Mouse (Mus musculus) ovary, postnatal 36 days (tissue): ENCODE data around the gene Pitpna.

ENCODE experiments used
- DNase-seq: peaks from one replicate; pipeline ENCODE4 v3.0.0; 2022; ENCODE audit warnings: low spot score, mixed read lengths

Pitpna gene

GRCm38 (mm10) chr11:75631561-75632225, 43.8 kb downstream of the Pitpna start:
- no peak for DNase-seq

DNA sequence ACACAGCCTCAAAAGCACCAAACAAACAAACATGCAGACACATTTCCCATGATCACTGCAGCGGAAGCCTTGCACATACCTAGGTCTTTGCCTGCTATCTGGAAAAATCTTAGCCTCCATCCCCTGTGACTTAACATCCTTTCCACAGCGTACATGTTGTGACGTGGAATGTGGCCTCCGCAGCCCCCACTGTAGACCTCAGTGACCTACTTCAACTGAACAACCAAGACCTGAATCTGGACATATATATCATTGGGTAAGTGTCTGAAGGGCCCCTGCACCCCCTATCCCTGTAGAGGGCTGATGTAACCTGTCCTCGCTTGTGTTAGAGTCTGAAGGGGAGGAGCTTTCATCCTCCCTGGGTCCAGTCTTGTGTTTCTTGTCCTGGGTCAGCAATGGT, 45.0 kb downstream of the Pitpna start:
- DNase-seq: no peak

DNA sequence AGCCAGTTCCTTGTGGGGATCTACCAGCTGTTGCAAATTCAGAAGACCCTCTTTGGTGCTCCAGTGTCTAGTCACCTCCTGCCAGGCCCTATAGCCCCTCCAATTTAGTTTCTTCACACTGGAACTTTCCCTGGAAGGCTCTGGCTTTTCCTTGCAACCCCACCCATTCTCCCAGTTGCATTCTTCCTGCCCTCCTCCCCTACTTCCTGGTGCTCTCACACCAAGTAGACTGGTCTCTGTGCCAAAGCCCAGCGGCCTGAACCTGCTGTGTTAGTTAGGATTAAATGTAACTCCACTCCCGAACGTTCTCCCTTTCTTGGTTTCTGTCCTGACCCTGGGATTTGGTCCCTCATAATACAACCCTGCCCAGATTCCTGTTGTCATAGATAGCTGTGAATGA, 46.9 kb downstream of the Pitpna start:
- no peak for DNase-seq

DNA sequence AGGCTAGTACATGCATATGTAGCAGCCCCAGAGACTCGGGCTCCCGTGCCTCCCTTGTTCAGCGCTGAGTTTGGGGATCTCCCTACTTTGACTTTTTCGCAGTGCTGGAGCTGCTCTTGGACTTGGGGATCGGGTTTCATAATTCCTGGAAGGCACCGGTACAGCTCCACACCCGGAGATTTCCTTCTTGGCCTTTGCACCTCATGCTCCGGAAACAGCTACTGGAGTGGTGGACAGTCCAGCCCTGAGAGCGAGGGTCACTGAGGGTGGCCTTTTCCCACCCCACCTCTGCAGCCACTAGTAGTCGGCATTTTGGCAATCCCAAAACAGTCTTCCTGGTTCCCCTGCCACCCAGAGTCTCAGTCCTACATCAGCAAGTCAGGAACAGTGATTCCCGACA, 47.4 kb downstream of the Pitpna start:
- DNase-seq: no peak

GRCm38 (mm10) chr11:75643323-75643722, 55.4 kb downstream of the Pitpna start:
- no peak for DNase-seq

DNA sequence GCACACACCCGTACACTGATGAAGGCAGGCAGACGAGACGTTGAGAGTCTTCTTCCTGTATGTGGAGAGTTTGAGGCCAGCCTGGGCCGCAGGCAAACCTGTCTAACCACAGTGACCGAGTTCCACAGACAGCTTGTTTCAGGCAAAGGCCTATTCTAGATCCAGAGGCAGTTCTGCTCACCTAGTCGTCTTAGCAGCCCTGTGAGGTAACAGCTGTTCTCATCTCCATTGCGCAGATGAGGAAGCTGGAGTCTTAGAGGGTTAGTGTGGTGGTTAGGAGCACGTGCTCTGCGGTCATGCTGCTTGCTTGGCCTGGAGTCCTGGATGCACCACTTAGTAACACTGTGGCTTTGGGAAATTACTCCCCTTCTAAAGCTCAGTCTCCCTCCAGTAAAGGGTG, 56.8 kb downstream of the Pitpna start:
- DNase-seq: no peak

DNA sequence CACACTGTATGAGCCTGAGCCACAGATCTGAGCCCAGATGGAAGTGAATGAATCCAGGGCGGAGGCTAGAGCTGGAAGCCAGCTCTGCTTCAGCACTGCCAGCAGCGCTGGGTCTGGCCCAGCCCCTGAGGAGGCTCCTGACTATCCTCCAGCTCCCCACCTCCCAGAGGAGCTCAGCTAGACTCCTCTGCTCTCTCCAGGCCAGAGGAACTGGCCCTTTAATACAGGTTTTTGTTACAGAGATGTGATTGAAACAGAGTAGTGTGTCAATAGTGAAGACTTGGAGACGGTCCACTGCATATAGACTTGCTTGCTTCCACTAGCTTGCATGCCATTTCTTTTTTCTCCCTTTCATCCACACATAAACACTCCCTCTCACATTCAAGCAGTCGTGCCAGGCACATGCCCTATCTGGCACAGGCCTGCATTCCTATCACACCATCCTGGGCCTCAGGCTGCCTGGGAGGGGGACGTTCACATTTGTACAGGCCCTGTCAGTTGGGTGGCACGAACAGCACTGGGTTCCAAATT, 59.8 kb downstream of the Pitpna start:
- peak; percentile 40 for DNase-seq

- DNase-seq: no peak
Observed at GRCm38 (mm10) chr11:75649155-75649561, 61.3 kb downstream of the Pitpna start.

DNA sequence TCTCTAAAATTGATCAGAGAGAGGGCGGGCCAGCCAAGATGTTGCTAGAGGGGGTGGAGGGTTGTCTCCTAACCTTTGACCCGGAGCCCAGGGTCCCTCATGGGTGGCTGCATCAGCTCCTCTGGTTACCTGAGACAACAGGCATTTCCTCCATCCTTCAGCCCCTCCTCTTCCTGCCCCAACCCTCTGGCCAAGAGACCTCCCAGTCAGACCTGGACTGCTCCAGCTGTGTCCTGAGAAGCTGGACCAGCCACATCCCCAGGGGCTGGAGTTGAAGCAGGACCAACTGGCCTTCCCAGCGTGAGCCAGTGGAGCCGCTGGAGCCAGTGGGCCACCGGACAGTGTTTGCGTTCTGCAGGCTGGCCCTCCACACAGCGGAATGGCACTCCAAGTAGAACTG, 62.4 kb downstream of the Pitpna start, which contains the start of gene Myo1c:
Myo1c (plus strand) TSS at position 194 of the 400 bp plus-strand sequence.
- peak; percentile 33 for DNase-seq

DNA sequence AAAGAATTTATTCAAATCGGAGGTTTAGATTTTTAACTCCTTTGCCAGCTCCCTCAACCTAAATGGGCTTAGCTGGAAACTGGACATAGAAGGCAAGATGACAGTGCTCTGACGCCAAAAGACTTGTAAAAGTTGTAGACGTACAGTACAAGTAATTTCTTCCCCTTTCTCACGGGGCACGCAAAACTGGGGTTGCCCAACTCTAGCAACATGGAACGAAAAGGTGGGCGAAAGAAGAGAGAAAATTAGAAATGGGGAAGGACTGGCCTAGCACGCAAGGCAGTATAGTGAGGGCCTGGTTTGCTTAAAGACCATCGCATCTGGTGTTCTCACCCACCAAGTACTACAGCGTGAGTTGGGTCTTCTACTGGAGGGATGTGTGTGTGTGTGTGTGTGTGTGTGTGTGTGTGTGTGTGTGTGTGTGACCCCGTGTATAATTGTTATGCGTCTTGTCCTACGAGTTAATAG, 63.1 kb downstream of the Pitpna start:
- DNase-seq: no peak

DNA sequence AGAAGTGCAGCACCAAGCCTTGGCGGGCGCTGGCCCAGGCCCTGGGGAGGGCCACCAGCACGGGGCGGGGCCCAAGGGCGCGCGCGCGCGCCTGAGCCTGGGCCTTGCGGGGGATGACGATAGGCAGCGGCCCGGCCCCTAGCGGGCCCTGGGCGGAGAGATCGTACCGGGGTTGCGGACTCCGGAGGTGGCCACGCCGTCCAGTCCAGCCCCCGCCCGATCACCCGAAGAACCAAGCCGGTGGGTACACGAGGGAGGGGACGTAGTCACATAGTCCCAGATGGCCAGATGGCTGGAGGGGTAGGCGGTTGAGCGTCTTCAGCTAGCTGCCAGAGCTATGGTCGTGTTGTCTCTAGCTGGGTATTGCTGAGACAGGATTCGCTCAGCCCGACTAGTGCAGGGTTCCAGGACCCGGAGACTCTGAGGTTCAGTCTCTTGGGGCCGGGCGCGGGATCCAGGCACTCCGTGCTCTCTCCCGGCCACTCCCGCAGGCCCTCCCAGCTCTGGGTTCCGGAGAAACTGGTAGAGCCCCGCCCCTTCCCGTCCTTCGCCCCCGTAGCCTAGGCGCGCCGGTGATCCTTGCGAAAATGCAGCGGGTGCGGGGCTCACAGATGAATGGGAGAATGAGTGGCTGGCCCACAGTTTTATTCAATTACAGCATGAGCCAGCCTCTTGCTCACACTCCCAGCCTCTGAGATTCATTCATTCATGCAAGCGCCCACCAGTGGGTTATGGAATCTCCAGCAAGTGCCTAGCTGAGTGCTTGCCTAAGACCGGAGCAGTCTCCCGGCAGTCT, 63.7 kb downstream of the Pitpna start:
- peak; percentile 87 for DNase-seq

- no peak for DNase-seq
Observed at GRCm38 (mm10) chr11:75652222-75652941, 64.5 kb downstream of the Pitpna start.

DNA sequence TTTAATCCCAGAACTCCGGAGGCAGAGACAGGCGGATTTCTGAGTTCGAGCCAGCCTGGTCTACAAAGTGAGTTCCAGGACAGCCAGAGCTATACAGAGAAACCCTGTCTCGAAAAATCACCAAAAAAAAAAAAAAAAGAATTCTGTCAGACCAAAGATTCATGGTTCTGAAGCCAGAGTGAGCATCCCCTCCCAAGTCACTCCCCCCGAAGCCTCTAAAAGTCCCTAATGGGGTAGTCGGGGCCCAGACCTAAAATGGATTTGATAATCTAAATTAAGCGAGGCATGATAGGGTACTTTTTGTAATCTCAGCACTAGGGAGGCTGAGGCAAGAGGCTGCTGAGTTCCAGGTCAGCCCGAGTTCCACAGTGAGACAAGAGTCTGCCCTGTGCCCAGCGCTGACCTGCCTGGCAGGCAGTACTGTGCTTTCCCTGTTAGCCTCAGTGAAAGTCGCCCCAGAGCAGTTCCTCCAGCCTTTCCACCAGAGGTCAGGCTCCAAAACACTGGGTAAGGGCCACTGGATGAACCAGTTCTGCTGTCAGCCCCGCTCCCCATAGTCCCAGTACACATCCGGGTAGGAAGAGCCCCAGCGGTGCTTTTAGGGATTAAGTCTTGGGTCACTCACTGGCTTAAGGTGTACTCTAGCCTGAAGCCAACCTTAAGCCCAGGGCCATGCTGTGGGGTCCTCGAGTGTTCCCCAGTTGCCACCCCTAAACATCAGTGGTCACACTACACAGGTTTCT, 65.2 kb downstream of the Pitpna start:
- no peak for DNase-seq

DNA sequence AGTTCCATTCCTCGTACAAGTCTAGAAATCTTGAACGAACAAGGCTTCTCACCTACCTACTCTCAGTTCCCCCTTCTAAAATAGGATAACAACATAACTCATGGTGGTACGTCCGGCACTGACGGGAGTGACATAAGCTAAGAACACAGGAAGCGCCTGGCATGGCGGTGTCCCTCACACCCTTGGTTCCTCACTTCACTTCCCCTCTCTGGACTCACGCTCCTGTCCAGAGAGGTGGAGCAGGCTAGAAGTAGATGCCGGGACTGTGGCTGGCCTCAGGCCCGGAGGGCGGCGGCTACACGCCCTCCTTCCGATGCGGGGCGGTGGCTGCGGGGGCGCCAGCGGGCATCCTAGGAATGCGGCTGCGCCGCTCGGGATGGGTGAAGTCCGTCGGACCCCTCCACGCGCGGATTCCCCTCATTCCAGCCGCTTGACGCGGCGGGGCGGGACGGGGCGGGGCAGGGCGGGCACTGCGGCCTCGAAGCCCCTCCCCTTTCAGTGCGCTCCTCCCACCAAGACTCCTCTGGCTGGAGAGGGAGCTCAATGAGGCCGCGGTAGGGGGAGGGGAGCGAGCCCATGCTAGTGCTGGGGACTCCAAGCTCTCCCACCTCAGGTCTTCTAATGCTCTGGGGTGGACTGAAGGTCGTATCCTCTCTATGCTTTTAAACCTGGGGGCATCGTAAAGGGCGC, 66.0 kb downstream of the Pitpna start:
- DNase-seq: peak; percentile 82

- no peak for DNase-seq
Observed at GRCm38 (mm10) chr11:75654471-75655390, 66.8 kb downstream of the Pitpna start.

DNA sequence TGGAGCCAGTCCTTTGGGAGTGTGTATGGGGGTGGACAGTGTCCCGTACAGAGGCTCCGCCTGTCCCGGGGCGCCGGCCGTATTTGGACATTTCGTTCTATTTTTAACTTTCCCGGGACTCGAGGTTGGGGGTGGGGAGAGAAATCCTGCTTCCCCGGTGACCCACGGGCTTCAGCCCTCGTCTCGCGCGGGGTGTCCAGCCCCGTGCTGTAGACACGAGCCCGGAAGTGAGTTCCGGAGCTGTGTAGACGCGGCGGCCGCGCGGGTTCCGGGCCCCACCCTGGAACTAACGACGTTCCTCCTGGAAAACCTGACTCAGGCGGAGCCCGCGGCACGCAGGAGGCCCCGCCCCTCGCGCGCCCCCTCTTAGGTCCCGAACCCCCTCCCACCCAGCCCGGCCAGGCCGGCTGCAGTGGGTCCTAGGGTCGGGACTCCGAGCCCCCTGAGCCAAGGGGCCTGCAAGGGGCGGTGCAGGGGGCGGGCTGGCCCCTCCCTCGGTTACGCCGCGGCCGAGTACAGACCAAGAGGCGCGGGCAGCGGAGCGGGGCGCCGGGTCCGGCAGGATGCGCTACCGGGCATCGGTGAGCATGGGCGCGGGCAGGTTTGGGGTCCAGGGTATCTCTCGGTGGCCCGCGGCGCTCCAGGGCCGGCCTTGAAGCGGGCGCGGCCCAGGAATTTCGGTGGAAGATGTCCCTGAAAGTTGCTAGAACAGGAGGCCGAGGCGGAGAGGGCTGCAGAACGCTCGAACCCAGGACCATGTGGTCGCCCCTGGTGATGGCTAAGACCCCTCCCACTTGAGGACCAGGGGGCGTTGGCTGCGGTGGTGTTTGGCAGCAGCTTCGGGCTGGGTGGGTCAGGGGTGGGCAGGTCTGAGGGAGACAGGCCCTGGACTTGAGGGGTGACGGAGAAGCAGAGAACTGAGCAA, 68.0 kb downstream of the Pitpna start:
- peak; percentile 80 for DNase-seq

- no peak for DNase-seq
Observed at GRCm38 (mm10) chr11:75656621-75657590, 69.0 kb downstream of the Pitpna start.

DNA sequence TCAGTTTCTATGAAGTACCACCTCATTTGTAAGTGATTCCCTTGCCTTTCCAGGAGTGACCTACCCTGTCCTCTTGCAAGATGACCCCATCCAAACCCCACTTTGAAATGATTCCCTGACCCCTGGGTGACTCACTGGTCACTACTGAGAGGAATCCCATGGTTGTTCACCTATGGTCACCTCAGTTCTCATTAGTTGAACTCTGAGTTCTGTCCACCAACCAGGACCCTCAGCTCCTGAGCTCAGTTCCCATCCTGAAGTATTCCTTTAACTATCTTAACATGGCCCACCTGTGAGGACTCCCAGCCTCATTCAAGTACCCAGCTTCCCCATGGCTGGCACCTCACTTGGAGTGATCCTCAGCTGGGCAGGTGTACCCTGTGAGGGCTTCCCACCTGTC, 69.9 kb downstream of the Pitpna start:
- no peak for DNase-seq
